Mouse (Mus musculus) liver, embryonic 14 days (tissue): ENCODE data around the gene Ctsf. TPM values are rescaled to one million over a fixed set of nuclear protein-coding genes. Genes with fewer than 3 reads are reported as not detected.

Experiments
- polyA plus RNA-seq: library from polyadenylated mRNA; depleted of rRNA; stranded (reverse); fragments of >200 nt; gene quantifications from 2 replicates; pipeline ENCODE4 v1.2.3, GENCODE M21; 2012; rRNA removed

Ctsf gene
- polyA plus RNA-seq = 20.1 and 21.8 TPM in 2 replicates

DNA sequence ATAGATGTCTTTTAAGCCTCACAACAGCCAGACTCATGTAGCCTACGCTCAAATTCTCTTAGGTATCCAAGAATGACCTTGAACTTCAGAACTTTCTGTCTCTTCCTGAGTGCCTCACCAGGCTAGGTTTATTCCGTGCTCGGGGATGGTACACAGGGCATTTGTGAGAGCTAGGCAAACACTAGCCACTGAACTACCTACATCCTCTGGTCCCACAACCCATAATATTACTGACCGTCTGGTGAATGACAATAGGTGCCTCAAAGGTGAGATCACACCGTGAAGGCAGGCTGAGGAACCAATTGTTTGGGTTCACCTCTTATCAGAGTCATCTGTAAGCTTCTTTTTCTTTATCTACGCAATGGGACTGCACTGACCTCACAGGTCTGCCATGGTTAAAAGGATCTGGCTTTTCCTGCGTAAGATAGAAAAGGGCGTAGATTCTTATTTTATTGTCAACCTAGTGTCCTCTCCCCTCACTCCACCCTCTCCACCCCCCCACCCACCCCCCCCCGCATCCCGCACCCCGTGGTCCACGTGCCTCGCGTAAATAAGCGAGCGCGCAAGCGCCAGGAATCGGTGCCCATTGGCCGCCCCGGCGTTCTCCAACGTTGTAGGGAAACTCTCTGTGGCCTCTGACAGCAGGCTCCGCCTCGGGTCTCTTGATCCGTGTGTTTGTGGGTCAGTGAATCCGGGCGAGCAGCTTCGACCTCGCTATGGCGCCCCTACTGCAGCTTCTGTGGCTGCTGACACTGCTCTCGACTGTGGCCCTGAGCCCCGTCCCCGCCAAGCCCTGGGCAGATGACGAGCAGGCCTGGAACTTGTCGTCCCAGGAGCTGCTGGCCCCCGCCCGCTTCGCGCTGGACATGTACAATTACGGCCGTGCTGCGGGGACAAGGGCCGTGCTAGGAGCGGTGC is at the start of gene Ctsf:
Gene Ctsf, plus strand, starts transcription at position 579 of the 918 bp plus-strand sequence.

DNA sequence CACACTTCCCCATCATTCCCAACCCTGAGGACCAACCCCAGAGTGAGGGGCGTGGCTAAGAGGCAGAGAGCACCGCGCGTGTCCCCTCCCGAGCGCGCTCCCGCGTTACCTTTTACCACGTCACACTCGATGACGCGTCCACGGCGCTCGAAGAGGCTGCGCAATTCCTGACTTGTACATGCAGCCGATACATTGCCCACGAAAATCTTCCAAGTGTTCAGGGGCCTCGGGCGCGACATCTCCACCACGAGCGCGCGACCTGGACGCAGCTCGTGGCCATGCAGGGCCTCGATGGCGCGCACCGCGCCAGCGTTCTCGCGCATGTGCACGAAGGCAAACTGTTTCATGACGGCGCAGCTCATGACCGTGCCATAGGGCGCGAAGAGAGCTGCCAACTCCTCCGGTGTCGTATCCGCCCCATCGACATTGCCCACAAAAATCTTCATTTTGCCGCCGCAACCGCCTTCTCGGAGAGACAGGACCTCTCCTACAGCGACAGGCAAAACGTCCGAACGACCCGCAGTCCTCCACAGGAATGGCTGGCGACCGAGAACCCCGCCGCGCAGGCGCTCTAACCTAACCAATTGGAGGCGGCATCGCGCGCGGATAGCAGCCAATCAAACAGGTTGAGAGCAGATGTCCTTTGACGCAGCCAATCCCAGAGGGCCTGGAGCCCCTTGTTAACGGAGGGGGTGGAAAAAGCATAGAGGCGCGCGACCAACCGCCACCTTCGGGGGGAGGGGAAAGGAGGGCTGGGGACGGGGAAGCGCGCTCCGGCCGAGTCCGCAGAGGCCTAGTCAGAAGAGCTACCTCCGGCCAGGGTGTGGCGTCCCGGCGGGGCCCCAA is 43.6 kb upstream of the Ctsf start, which contains the start of the genes Gm21992 and Rbm14:
Gene Gm21992, minus strand, starts transcription at position 550 of the 846 bp plus-strand sequence.
Gene Rbm14, minus strand, starts transcription at position 572 of the 846 bp plus-strand sequence.

DNA sequence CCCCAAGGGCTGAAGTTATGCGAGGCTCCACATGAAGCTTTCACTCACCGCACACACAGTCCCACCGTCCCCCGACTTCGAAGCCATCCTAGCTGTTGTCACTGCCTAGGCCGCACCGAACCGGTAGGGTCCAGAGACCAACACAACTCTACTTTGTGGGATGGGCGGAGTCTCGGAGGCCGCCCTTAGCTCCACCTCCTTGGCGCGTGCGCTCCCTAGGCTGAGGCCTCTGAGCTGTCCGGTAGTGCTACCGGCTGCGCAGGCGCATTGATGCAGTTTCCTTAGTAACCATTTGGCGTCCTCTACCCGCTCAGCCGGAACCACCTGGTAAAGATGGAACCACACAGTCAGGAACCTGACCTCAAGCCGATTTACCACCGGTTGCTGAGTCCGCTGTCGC is 15.8 kb upstream of the Ctsf start, which contains the start of the genes Ccs and Ccdc87:
Gene Ccs, minus strand, starts transcription at position 184 of the 400 bp plus-strand sequence.
Gene Ccdc87, plus strand, starts transcription at position 218 of the 400 bp plus-strand sequence.

DNA sequence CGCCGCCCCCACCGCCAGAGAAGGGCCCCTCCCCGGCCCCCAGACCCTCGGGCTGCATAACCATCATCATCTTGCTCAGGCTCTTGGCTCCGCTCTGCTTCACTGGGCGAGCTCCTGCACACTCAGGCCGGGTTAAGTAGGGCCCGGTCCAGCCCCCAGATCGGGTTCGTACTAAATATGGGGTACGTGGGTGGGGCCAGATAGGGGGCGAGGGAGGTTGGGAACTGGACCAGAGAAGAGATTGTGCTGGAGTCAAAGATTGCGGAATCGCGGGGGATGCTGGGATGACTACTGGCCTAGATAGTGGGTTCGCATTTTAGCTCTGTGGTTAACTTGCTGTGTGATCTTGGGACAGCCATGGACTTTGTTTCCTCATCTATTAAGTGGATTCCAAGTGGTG is 22.9 kb downstream of the Ctsf start, which contains the start of gene Actn3:
Gene Actn3, minus strand, starts transcription at position 125 of the 400 bp plus-strand sequence.

DNA sequence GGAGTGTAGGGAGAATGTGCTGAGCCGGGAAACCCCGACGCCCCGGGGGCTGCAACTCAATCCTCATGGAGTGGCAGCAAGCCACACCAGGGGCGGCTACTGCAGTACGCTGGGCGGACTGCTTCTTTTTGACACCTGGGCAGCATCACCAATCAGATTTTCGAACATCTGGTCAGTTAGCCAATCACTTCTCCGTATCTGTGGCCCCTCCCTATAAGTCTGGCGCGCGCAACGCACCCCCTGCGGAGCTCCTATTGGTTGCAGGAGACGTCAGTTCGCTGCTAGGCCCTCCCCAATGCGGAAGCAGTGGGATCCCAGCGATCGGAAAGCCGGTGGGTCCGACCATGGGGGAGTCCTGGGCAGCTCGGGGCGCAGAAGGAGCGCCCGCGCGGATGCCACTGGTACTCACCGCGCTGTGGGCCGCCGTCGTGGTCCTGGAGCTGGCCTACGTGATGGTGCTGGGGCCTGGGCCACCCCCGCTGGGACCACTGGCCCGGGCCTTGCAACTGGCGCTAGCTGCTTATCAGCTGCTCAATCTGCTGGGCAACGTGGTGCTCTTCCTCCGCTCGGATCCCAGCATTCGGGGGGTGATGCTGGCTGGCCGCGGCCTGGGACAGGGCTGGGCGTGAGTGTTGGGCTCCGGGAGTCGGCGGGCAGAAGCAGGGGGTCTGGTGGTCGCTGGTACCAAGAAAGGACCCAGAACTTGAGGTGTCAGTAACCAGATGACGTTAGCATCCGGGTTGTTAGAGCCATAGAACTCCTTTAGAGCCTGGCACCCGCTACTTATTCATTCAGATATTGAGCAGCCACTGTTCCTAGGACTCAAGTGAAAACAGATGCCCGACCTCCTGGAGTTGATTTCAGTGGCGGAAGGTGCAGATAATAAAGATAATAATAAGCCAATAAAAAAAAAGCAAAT is 23.7 kb downstream of the Ctsf start, which contains the start of gene Zdhhc24:
Gene Zdhhc24, plus strand, starts transcription at position 264 of the 919 bp plus-strand sequence.

DNA sequence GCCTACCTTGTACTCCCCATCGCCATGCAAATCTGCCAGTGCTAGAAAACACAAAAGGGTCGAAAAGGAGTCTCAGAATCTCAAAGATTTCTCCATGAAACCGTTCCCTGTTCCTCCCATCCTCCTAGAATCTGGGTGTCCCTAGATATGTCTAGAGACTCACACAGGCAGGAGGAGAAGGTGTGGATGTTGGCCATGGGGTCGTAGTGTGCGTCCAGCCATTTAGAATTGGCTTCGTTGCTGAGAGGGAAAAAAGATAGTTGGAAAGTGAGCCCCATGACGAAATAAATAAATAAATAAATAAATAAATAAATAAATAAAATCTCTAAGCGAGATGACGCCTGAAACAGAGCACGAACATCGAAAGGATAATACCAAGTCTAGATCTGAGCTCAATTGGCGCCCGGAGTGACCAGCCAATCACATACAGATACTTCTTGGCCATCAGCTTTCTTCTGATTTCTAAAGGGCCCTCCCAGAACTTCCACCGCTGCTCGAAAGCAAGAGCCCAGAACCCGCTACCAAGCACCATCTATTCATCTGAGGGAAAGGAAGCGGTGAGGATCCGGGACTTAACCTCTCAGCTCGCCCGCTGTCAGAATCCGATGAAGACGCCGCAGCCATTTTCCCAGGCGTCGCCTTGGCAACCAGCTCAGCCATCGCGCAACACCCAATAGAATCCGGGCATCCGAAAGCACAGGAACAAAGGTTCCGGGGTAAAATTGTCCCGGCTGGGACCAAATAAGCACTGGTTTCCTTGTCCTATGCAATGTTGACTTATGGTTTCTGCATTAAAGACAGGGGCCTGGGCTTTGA is 51.3 kb downstream of the Ctsf start, which contains the start of gene Bbs1:
Gene Bbs1, minus strand, starts transcription at position 650 of the 816 bp plus-strand sequence.

Other genes with a start within 250 kb of the Ctsf start
- gene Lrfn4, start 239.5 kb upstream of the Ctsf start, polyA plus RNA-seq = 1.6 and 1.8 TPM in 2 replicates
- 16.4 and 19.9 TPM in 2 replicates for gene Rce1, start 229.5 kb upstream of the Ctsf start, polyA plus RNA-seq
- gene Gm960, start 156.5 kb upstream of the Ctsf start, polyA plus RNA-seq = 0.01 and 0.09 TPM in 2 replicates
- 0.03 and 0.07 TPM in 2 replicates for gene Sptbn2, start 144.0 kb upstream of the Ctsf start, polyA plus RNA-seq
- 3.7 and 4.5 TPM in 2 replicates for gene Rbm4b, start 98.6 kb upstream of the Ctsf start, polyA plus RNA-seq
- gene Rbm4, start 61.2 kb upstream of the Ctsf start, polyA plus RNA-seq = 29.1 and 29.7 TPM in 2 replicates
- gene Gm21992, start 43.5 kb upstream of the Ctsf start, polyA plus RNA-seq = 11.0 and 13.2 TPM in 2 replicates
- gene Rbm14, start 43.5 kb upstream of the Ctsf start, polyA plus RNA-seq = 21.1 and 24.5 TPM in 2 replicates
- gene Ccs, start 15.8 kb upstream of the Ctsf start, polyA plus RNA-seq = 38.2 and 41.7 TPM in 2 replicates
- 0.01 TPM in 1 of 2 replicates, not detected in the other for gene Ccdc87, start 15.8 kb upstream of the Ctsf start, polyA plus RNA-seq
- 0.31 and 0.43 TPM in 2 replicates for gene Actn3, start 22.8 kb downstream of the Ctsf start, polyA plus RNA-seq
- gene Zdhhc24, start 23.5 kb downstream of the Ctsf start, polyA plus RNA-seq = 14.7 and 16.8 TPM in 2 replicates
- gene Bbs1, start 51.5 kb downstream of the Ctsf start, polyA plus RNA-seq = 0.98 and 1.1 TPM in 2 replicates
- 27.2 and 27.5 TPM in 2 replicates for gene Dpp3, start 73.2 kb downstream of the Ctsf start, polyA plus RNA-seq
- gene Peli3, start 88.0 kb downstream of the Ctsf start, polyA plus RNA-seq = 0.05 and 0.09 TPM in 2 replicates
- 33.6 and 36.8 TPM in 2 replicates for gene Mrpl11, start 107.0 kb downstream of the Ctsf start, polyA plus RNA-seq
- gene Npas4, start 135.2 kb downstream of the Ctsf start, polyA plus RNA-seq = 0.09 TPM in 2 replicates
- 2.1 and 2.6 TPM in 2 replicates for gene Slc29a2, start 168.7 kb downstream of the Ctsf start, polyA plus RNA-seq
- gene B4gat1, start 183.7 kb downstream of the Ctsf start, polyA plus RNA-seq = 2.6 and 3.7 TPM in 2 replicates
- 0.69 and 1.0 TPM in 2 replicates for gene AC124502.3, start 183.8 kb downstream of the Ctsf start, polyA plus RNA-seq
- 19.9 and 20.8 TPM in 2 replicates for gene Brms1, start 186.2 kb downstream of the Ctsf start, polyA plus RNA-seq
- gene Rin1, start 195.4 kb downstream of the Ctsf start, polyA plus RNA-seq = 0.26 and 0.45 TPM in 2 replicates
- gene Cd248, start 212.9 kb downstream of the Ctsf start, polyA plus RNA-seq = 1.4 and 2.4 TPM in 2 replicates
- 0.13 and 0.29 TPM in 2 replicates for gene Tmem151a, start 230.4 kb downstream of the Ctsf start, polyA plus RNA-seq
- gene Yif1a, start 233.4 kb downstream of the Ctsf start, polyA plus RNA-seq = 29.3 and 37.2 TPM in 2 replicates
- gene Cnih2, start 243.4 kb downstream of the Ctsf start, polyA plus RNA-seq = 0.61 and 0.62 TPM in 2 replicates